Mouse (Mus musculus) C3H10T1/2 (cell line): Measurements from ENCODE around the gene Rtn4rl2. TPM values are rescaled to one million over a fixed set of nuclear protein-coding genes. Genes with fewer than 3 reads are reported as not detected.

Experiments
- polyA plus RNA-seq, 2 experiments: library from polyadenylated mRNA; unstranded; fragments of >200 nt; fragmentation: generic; extraction: Trizol; gene quantifications; one replicate each; pipeline ENCODE4 v1.2.1; 2012; ENCODE audit warnings: missing spikeins in 2 of 2

Gene Rtn4rl2
- polyA plus RNA-seq, result 1 to 10 TPM in 1 of 2 experiments, under 1 TPM in 1; 0.43 to 7.1 TPM

GRCm38 (mm10) chr2:84886234-84886731 is at the start of gene Rtn4rl2:
Rtn4rl2 (minus strand) TSS chr2:84886710.

GRCm38 (mm10) chr2:84838593-84838949 is 47.9 kb downstream of the Rtn4rl2 start, which contains the start of gene Slc43a1:
Slc43a1 (plus strand) TSS chr2:84838850.

DNA sequence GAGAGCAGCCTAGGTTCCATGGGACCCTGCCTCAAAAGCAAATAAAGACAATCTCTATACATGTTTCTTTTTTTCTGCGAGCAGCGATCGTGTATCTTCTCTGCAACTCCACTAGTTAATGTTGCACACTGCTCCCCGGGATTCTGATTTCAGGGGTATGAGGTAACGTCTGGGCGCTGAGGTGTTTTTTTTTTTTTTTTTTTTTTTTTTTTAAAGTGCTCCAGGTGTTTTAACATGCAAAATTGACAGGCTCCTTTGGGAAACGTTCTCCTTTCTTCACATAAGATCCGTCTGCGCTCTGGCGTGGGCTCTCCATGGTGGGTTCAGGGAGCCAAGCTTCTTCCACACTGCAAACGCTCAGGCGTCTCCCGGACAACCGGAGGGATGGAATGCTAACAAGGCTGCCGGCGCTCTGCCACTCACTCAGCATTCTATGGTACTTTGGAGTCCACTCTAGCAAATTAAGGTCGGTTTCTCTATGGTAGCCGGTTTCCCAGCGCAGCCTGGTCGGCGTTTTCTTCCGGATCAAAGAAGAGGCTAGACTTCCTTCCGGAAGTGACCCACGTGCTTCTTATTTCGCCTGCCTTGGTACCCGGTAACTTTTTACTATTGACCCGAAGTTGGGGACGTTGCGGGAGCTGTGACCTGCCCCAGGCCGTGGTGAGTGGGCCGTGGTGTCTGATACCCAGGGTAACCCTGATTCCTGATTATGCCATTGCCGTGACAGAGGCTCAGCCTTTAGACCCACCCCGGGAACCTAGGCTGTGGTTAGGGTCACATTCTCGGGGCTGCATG is 59.8 kb downstream of the Rtn4rl2 start, which contains the start of gene Timm10:
Timm10 (plus strand) TSS at position 510 of the 795 bp plus-strand sequence.

DNA sequence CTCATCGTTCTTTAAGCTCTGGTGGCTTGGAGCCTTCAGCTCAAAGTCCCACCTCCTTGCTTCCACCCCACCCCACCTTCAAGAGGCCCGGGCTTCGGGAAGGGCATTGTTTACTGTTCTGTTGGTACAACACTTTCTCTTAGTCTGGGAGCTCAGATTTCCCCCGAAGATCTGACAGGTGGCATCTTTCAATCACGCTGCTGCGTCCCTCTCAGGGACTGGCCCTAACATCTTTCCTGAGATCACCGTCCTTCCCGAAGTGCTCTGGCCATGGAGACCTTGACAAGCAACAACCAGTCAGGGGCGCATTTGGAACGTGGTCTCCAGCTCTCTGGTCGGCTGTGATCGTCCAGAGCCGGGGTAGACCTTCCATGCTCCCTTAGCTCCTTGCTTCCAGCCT is 64.0 kb downstream of the Rtn4rl2 start, which contains the start of gene Smtnl1:
Smtnl1 (minus strand) TSS at position 101 of the 400 bp plus-strand sequence.

Other genes with a start within 250 kb of the Rtn4rl2 start
- gene Ctnnd1, start 235.9 kb downstream of the Rtn4rl2 start, polyA plus RNA-seq, result 10 to 100 TPM in 1 of 2 experiments, 1 to 10 TPM in 1; 6.2 to 55.8 TPM
- gene Btbd18, start 227.6 kb downstream of the Rtn4rl2 start, polyA plus RNA-seq, result under 1 TPM; 0.09 TPM
- gene Selenoh, start 215.9 kb downstream of the Rtn4rl2 start, polyA plus RNA-seq, result 100 to 1,000 TPM; 317 to 435 TPM
- gene Gm28635, start 208.7 kb downstream of the Rtn4rl2 start, polyA plus RNA-seq, result not detected
- 10 to 100 TPM in 1 of 2 experiments, 1 to 10 TPM in 1; 9.8 to 18.9 TPM for gene Med19, start 208.3 kb downstream of the Rtn4rl2 start, polyA plus RNA-seq
- gene Tmx2, start 207.6 kb downstream of the Rtn4rl2 start, polyA plus RNA-seq, result 10 to 100 TPM; 13.4 to 61.9 TPM
- 10 to 100 TPM in 1 of 2 experiments, 1 to 10 TPM in 1; 4.3 to 26.8 TPM for gene Zdhhc5, start 171.5 kb downstream of the Rtn4rl2 start, polyA plus RNA-seq
- 1 to 10 TPM; 2.2 to 6.6 TPM for gene Clp1, start 159.4 kb downstream of the Rtn4rl2 start, polyA plus RNA-seq
- 1 to 10 TPM in 1 of 2 experiments, under 1 TPM in 1; 0.47 to 8.6 TPM for gene Ypel4, start 152.7 kb downstream of the Rtn4rl2 start, polyA plus RNA-seq
- 1 to 10 TPM; 7.2 to 8.3 TPM for gene Gm19426, start 143.1 kb downstream of the Rtn4rl2 start, polyA plus RNA-seq
- gene Serping1, start 111.3 kb downstream of the Rtn4rl2 start, polyA plus RNA-seq, result under 1 TPM; 0.06 to 0.91 TPM
- 10 to 100 TPM; 19.6 to 59.5 TPM for gene Ube2l6, start 87.9 kb downstream of the Rtn4rl2 start, polyA plus RNA-seq
- under 1 TPM; 0.02 TPM for gene Smtnl1, start 64.1 kb downstream of the Rtn4rl2 start, polyA plus RNA-seq
- gene Timm10, start 59.7 kb downstream of the Rtn4rl2 start, polyA plus RNA-seq, result 10 to 100 TPM; 24.3 to 35.2 TPM
- gene Slc43a1, start 47.9 kb downstream of the Rtn4rl2 start, polyA plus RNA-seq, result under 1 TPM; 0.01 to 0.04 TPM
- 10 to 100 TPM in 1 of 2 experiments, 1 to 10 TPM in 1; 6.8 to 22.7 TPM for gene Slc43a3, start 49.9 kb upstream of the Rtn4rl2 start, polyA plus RNA-seq
- gene Prg2, start 93.8 kb upstream of the Rtn4rl2 start, polyA plus RNA-seq, result under 1 TPM in 1 of 2 experiments, not detected in 1; 0.06 TPM
- not detected for gene Prg3, start 101.5 kb upstream of the Rtn4rl2 start, polyA plus RNA-seq
- gene Ssrp1, start 150.5 kb upstream of the Rtn4rl2 start, polyA plus RNA-seq, result 100 to 1,000 TPM; 109 to 113 TPM
- under 1 TPM; 0.01 to 0.24 TPM for gene P2rx3, start 150.8 kb upstream of the Rtn4rl2 start, polyA plus RNA-seq
- gene Tnks1bp1, start 161.3 kb upstream of the Rtn4rl2 start, polyA plus RNA-seq, result 10 to 100 TPM; 28.7 to 77.9 TPM
- gene Aplnr, start 249.5 kb upstream of the Rtn4rl2 start, polyA plus RNA-seq, result under 1 TPM; 0.01 to 0.12 TPM